Mouse (Mus musculus) small intestine, adult 2 months (tissue): Measurements from ENCODE around the gene Nipal1.

ENCODE experiments used
- CTCF ChIP-seq: fragments of 200-500 bp; IDR thresholded peaks from 2 replicates; pipeline ENCODE4 v1.5.1; 2012; ENCODE audit warnings: low read depth, mild to moderate bottlenecking, control low read depth, inconsistent platforms, low read length, moderate library complexity, mixed read lengths; ENCODE audit not compliant: insufficient replicate concordance, insufficient read length; ENCODE audit errors: extremely low read depth
- POLR2A ChIP-seq: fragments of 200-500 bp; IDR thresholded peaks from 2 replicates; pipeline ENCODE4 v1.6.1; 2012; ENCODE audit warnings: low read depth, mild to moderate bottlenecking, control low read depth, inconsistent platforms, low read length, moderate library complexity

GRCm38 (mm10) chr5:72674994-72675542, 27.5 kb downstream of the Nipal1 start:
- no peak for TF ChIP-seq CTCF
- no peak for TF ChIP-seq POLR2A
